Mouse (Mus musculus) adrenal gland, postnatal 36 days (tissue): ENCODE results near the gene Vash2. TPM values are rescaled to one million over a fixed set of nuclear protein-coding genes. Genes with fewer than 3 reads are reported as not detected.
"Not testable (repeated sequence)": the region's sequence is repeated elsewhere in the genome, so short reads cannot be mapped to it uniquely, and the experiment has no call there.

ENCODE experiments used
- DNase-seq, 2 experiments: peaks; one replicate each; pipeline ENCODE4 v3.0.0; 2021; ENCODE audit warnings: mixed read lengths in 1 of 2
- long read RNA-seq, 2 experiments: library from polyadenylated mRNA; stranded (forward); transcript quantifications; one replicate each; pipeline ENCODE4 v2.0.0; 2021; ENCODE audit warnings: borderline sequencing depth in 2 of 2
- total RNA-seq, 2 experiments: library from RNA; stranded (reverse); gene quantifications; 2 replicates each; pipeline ENCODE4 v1.2.3; 2021

Gene Vash2
- under 1 TPM; 0.10 to 0.20 TPM for total RNA-seq
- long read RNA-seq, experiment 1 = 0 reads
- long read RNA-seq, experiment 2 = 0 reads

DNA sequence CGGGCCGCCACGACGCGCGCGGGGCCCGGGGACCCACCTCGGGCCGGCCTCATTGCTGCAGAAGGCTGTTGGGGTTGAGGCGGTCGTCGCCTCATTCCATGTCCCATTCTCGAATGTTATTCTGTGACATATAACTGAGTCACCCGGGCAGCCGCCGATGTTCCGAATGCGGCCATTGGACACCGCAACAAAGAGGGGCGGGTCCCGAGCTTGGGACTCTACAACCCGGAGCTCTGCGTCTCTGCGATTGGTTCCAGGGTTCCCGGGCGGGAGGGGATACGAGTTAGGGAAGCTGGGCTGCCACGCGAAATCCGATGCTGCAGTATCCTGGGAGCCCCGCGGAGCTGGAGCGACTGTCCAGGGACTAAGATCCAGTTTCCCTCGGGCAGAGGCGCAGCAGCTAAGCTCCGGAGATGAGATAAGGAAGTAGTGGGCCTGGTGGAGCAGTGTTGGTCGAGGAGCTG, at the start of gene Vash2:
Vash2 (minus strand) TSS at position 197 of the 464 bp plus-strand sequence.
- DNase-seq = peak; percentile 91 to 92

DNA sequence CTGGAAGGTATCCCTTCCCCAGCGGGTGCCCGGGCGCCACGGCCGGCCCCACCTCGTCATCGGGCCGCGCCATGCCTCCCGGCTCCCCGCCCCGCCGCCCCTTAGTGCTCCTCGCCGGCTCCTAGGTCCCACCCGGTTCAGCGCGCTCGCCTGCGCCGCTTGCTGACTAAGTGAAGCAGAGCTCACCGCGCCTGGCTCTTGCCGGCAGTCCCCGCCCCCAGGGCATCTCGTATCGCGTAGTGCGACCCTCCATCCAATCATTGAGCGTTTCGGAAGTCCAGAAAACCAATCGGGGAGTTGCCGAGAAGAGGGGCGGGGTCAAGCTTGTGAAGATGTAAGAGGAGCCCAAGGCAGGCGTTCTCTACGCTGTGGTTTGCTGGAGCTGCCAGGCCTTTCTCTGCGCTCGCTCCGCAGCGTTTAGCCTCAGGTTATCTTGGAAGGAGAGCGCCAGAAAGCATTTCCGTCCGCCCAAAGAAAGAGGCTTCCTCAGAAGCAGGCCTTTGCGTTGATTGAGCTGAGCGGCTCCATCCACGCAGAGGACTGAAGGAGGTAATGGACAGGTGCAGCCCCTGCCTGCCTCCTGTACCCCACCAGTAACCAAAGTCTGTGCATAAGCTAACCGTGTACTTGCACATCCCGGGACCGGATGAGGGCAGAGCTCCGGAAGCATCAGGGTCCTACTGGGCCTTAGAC, 47.1 kb upstream of the Vash2 start, which contains the start of gene Flvcr1:
Flvcr1 (minus strand) TSS at position 138 of the 693 bp plus-strand sequence.
- peak; percentile 98 to 99 for DNase-seq

DNA sequence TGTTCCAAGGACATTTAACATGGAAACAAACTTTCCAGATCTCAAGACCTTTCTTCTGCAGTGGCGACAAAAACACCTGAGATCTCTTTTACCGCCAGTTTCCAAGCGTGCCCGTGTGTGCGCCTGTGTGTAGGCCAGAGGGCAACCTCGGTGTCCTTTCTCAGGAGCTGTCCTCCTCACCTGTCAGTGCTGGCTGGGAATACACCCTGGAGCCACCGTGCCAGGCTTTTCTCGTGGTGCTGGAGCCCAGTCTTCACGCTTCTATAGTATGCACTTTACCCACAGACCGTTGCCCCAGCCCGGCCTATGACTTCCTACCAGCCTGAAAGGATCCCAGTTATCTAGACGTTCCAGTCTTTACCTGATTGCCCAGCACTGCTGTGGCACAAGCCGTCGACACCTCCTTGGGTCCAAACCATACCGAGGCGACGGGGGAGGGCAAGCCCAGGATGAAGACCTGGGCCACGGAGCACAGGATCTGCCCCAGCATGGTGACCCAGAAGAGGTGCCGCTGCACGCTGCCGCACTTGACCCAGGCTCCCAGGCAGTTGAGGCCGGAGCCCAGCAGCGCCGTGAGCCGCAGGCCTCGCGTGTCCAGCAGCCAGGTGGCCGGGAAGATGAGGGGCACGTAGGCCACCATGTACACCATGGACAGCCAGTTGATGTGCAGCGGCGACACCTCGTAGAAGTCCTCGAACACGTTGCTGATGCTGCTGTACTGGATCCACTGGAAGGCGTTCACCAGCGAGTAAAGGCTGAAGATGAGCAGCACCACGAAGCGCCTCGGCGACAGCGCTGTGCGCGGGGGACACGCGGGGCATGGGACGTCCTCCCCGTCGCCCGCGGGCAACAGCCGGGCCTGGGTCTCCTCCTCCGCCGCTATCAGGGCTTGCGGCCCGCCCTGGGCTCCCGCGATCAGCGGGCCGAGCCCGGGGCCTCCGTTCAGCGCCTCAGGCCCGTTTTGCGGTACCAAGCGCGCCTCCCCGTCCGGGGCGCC, 46.2 kb upstream of the Vash2 start:
- peak; percentile 35 to 50 for DNase-seq

DNA sequence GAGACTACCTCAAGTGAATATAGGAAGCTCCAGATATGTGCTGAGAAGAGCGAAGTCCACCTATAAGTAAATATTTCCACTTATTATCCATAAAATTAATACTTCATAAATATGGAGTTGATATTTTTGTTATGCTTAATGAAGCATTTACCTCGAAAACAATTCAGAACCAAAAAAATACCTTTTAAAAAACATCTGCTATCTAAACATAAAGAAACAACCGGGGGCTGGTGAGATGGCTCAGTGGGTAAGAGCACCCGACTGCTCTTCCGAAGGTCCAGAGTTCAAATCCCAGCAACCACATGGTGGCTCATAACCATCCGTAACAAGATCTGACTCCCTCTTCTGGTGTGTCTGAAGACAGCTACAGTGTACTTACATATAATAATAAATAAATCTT, 44.7 kb upstream of the Vash2 start:
- not testable (repeated sequence) for DNase-seq

DNA sequence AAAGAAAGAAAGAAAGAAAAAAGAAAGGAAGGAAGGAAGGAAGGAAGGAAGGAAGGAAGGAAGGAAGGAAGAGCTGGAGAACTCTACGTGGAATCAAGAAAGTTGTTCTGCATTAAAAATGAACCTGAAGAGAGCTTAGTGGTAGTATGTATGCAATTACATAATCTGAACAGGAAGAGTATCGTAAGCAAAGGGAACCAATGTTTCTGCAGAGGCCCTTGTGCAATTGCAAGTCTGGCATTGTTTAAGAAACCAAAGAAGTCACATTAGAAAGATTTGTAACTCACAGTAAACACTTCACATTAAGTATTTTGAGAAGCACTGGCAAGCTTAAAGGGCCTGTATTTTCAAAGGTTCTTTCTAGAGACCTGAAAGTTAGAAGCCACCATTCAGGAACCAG, 44.0 kb upstream of the Vash2 start:
- no peak for DNase-seq

DNA sequence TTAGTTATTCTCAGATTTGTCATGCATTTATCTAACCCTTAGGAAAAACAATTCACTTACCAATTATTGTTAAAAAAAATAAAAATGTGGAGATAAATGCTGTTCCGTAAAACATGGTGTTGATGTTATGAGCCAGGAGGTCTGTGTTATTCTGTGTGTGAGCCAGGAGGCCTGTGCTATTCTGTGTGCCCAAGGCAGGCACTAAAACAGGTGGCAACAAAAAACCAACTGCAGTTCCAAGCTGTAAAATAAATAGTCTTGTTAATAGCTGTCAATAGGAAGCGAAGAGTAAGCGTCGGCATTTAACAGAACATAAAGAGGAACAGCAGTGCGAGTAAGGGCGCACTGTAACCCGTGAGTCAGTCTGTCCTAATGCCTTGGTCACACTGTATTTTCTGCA, 41.9 kb upstream of the Vash2 start:
- DNase-seq = no peak

DNA sequence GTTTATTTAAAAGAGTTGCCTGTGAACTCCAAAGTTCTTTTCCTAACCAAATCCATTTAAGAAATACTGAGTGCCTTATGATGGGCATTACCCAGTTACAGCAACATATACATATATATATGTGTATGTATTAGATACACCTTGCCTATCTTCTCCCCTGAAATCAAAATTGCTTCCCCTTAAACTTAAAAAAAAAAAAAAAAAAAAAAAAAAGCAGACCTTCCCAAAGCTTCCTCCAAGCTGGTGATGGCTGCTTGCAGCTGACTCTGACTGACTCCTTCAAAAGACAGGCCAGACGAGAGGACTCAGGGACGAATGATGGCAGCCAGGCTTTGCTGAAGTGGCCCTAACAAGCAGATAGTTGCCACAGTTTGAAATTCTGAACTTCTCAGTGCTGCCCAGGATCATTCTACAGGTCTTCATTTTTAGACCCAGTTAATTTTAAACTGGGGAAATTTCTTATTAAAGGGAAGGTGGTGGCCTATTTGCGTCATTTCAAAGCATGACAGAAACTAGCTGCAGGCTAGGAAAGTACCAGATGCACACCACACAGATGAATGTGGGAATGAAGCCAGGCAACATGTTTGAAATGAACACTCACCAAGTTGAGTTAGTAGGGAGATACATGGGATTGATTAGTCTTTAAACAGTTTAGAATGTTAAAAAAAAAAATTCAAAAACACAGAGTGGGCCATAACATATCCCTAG, 41.3 kb upstream of the Vash2 start:
- DNase-seq = no peak

DNA sequence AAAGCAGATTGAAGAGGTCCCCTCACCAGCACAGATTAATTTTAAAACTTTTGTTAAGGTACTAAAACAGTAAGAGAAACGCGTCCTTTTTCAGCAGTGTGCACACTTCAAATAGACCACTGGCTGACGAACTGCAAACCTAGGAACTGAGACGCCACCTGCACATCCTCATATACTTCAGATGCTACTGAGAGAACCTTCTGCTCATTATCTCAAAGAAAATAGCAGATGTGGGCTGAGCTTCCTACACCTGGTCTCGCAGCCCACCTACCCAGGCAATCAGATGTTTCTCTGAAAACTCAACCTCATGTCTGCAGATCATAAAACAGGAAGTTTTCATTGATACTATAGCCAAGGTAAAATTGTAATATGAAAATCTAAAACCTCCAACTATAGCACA, 40.7 kb upstream of the Vash2 start:
- no peak for DNase-seq

DNA sequence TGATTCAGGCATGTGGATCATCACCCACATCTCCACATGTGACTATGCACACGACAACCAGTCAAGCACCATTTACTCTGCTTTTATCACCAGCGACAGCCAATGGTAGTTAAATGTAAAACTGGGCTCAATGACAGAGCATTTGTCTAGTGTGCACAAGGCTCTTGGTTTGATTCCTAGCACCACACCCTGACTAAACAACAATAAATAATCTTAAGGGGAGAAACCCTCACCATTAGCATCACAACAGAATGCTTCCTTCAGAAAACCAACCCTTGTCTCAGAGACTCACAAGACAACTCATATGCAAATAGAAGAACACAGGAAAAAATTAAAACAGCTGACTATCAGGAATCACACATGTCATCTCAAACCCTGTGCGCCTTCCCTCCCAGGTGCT, 35.2 kb upstream of the Vash2 start:
- no peak for DNase-seq

DNA sequence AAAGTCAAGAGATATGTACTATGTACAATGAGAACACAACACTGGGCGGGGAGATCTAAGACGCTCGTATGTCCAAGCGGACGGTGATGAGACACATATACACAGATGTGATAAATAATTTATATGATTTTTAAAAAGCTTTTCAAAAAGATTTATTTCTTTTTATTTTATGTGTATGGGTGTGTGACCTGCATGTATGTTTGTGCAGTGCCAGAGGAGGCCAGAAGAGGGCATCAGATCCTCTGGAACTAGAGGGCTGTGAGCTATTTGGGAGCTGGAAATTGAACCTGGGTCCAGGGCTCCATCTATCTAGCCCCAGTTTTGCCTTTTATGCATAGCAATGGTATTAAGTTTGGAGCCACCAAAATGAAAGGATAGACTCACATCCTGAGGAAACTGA, 29.6 kb upstream of the Vash2 start:
- DNase-seq = peak in 1 of 2 experiments; percentile 7

DNA sequence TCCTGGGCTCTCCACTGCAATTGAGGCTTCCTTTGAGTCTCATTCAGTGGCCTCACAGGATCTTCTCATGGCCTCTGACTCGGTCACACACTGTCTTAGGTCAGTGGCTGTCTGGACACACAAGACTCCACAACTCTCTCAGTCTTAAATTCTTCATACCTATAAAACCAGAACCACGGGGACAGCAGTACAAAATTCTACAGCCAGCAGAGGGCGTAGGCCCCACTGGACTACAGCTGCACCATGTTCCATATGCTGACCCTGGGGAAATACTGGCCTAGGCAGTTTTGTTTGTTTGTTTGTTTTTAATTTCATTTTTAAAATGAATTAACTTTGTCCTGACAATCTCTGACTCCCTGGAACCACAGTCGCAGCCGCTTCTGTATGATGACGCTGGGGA, 23.1 kb upstream of the Vash2 start:
- DNase-seq = peak; percentile 24 to 33

DNA sequence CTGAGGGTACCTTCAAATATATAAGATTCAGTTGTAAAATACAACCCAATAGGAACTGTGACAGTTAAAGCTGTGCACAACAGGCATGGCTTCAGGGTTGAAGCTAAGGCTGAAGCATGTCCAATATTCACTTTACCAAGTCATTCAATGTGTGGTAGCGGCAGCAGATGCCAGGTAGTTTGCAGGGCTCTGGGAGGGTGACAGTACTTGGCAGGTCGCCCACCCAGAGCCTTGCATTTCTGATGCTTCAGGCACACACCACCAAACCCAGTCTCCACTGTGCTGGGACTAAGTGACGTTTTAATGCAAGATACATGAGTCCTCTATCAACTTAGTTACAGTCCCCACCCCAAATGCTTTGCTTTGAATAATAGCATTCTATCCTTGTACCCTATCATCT, 21.6 kb upstream of the Vash2 start:
- no peak for DNase-seq

DNA sequence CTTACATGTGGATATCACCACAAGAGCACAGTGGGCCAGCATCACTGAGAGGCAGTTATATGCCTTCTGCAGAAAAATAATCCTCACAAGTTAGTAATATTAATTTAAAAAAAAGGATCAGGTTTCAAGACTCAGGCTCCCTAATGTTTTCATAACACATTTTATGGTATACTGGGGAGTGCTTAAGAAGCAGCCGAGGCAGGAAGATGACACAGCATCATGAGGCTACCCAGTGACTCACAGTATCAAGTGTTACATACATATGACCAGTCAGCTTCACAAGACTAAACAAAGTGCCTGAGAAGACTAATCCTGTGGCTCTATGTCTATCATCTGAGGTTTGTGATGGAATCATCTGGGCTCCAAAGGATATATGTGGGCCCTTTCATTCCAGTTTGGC, 18.9 kb upstream of the Vash2 start:
- no peak for DNase-seq

DNA sequence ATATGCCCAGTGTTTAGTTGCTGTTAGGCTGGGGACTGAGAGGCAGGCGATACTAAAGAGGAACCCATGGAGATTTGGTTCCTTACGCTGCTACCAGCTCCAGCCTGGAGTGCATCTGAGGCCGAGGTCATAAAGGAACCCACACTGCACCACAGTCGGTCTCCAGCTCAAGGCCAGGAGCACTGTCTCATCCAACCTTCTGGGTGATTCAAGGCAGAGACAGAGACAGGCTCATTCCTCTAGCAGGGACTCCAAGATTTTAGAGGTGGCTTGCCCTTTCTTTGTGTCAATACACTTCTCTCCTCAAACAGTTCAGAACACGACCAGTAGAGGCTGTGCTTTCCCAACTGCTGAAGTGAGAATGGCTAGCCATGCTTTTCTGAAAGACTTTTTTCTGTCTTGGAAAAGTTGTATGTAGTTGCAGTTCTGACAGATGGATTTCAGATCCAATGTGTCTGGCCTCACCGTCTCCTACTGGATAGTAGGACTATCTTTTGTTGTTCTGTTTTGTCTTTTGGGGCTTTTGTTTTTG, 17.3 kb upstream of the Vash2 start:
- peak; percentile 17 to 40 for DNase-seq

DNA sequence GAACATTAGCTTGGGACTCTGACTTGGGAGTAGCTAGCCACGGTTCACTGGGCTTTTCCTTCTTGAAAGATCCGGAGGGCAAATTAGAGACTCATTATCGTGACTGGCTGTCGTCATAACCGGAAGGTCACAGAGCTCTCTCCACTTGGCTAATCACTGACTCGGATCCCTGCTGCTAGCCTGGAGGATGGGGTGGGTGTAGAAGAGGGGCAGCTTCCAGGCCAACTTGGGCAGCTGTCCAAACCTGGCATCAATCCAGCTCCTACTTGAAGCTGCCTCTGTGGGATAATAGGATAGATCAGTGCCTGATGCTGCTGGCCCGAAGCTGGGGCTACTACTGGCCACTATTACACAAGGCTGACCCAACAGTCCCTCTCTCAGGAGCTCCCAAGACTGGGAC, 16.5 kb upstream of the Vash2 start:
- peak; percentile 74 to 76 for DNase-seq

DNA sequence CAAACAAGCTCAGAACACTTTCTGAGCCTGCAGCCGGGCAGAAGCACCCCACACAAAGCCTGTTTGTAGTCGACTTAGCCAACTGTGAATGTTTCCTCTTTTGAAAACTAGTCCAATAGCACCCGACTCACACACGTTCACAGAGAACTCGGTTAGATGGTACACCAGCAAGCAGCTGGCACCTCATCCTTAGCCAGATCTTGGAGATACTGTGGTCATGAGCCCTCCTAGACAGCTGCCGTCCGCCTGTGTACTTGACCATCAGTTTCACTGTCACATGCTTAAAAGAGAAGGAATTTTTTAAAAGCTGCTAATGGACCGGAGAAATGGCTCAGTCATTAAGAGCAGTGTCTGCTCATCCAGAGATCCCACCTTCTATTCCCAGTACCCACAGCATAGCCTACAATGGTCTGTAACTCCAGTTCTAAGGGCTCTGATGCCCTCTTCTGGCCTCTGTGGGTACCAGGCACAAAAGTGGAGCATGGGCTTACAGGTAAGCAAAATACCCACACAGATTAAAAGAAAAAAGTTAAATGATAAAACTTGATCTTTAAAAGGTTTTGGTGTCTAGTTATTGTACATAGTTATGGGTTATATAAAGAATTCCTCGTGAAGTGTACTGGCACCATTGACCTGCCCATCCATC, 10.5 kb upstream of the Vash2 start:
- DNase-seq = peak in 1 of 2 experiments; percentile 20

DNA sequence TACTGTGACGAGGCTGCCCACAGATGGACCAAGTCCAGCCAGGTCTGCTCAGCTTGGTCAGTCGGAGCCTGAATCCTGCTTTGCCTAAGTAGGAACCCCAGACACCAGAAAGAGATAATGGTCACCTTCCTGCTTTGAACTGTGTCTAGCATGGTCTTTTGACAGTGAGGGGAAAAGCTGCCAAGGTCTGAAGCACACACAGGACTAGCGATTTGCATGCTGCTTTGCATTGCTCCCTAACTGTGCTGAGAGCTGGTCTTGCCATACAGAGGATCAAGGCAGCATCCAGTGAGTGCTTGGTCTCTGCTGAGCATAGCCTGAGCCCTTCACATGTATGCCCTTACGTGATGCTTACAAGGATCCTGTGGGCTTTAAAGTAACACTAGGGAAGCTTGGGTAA, 2.3 kb upstream of the Vash2 start:
- DNase-seq = no peak

DNA sequence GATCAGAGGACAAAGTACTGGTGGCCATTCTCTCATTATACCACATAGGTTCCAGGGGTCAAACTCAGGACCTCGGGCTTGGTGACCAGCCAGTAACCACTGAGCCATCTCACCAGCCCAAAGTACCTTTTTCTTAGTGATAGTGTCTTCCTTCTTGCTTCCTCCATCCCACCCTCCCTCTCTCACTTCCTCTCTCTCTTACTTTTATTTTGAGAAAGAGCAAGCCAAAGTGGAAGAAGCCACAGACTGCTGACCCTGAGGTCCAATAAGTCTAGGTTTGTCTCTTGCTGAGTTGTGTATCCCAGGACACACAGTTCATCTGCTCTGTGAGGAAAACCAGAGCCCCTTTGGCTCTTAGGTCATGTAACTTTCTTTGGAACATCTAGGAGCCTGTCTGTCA, 1.4 kb upstream of the Vash2 start:
- DNase-seq = no peak

DNA sequence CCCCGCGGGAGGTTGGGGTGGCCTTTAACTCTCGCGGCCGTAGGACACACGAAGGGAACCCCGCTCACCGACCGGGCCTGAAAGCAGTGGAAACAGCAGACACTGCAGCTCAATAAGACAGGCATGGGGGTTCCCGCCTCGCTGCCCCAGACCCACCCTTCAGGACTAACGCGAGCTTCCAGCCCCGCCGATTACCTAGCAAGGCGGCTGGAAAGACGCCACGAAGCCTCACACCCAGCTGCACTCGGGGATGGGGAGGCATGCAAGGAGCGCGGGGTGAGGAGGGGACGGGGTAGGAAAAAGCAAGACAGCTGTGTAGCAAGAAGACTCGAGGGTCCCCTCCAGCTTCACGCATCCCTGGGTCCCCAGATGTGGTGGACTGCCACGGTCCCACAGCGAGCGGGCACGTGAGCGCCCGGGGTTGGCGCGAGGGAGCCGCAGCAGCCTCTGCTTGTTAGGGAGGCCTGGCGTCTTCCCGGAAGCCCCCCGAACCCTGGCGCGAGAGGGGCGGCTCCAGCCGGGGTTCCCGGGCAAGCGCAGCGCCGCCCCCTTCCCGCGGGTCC, 504 bp downstream of the Vash2 start:
- peak in 1 of 2 experiments; percentile 14 for DNase-seq

DNA sequence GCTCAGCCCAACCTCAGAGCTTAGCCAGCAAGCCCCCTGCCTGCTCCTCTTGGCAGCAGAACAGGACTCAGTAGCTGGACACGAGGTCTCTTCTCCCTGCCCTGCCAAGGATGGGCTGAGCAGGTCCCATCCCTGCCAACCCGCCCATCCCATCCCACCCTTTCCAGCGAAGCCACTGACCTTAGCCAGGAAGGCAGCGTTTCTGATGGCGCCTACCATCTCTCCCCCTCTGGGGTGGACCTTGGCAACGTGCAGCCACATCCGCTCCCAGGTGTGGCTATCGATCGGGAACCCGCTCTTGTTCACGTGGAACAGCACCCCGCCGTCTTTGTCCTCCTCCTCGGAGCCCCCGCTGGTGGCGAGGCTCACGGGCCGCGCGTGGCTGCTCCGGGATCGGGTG, 1.1 kb downstream of the Vash2 start:
- DNase-seq = no peak
